Mouse (Mus musculus) heart, postnatal 25 days (tissue): ENCODE results near the gene Ctnnd1. TPM values are rescaled to one million over a fixed set of nuclear protein-coding genes. Genes with fewer than 3 reads are reported as not detected.
"Not testable (repeated sequence)": the region's sequence is repeated elsewhere in the genome, so short reads cannot be mapped to it uniquely, and the experiment has no call there.

ENCODE experiments used
- DNase-seq: peaks from one replicate; pipeline ENCODE4 v3.0.0; 2022; ENCODE audit warnings: low spot score
- intact Hi-C: fragments of 180-260 bp; cut with DNase I; formaldehyde crosslinking; loops from one replicate; pipeline ENCODE4 v1.15.1; 2025
- total RNA-seq, 2 experiments: library from RNA; stranded (reverse); gene quantifications; 2 replicates each; pipeline ENCODE4 v1.2.3; 2021

Ctnnd1 gene
- total RNA-seq: 10 to 100 TPM; 66.6 to 70.4 TPM

DNA sequence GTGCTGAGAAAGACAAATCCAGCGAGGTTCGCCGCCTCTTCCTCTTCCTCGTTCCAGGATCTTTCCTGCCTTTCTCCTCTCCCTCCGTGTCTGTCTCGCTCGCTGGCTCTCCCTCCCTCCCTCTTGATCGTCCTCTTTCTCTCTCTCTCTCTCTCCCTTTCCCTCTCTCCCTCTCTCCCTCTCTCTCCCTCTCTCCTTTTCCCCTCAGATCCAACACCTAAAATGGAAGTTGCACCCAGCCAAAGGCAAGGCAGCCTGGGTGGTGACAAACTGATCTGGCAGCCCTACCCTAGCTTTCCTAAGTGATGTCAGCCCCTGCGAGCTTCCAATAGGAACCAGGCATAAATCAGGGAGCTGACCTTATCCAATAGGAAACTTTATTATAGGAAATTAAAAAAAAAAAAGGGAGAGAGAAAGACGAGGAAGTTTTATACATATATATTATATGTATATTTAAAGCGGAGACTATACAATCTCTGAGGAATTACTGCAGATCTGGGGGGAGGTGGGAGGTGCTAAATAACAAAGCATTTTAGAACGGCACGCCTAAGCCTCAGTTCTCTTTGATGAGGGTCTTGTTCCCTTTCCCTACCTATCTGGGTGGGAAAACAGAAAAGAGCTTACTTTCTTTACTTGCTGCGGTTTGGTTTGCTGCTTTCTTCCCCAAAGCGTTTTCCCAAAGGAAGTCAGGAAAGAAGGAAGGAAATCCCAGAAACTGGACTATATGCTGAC, at the start of gene Ctnnd1:
Gene Ctnnd1 (minus strand): TSS at position 302 of the 732 bp plus-strand sequence.
- intact Hi-C loops: no loop called here
- peak; percentile 83 for DNase-seq

DNA sequence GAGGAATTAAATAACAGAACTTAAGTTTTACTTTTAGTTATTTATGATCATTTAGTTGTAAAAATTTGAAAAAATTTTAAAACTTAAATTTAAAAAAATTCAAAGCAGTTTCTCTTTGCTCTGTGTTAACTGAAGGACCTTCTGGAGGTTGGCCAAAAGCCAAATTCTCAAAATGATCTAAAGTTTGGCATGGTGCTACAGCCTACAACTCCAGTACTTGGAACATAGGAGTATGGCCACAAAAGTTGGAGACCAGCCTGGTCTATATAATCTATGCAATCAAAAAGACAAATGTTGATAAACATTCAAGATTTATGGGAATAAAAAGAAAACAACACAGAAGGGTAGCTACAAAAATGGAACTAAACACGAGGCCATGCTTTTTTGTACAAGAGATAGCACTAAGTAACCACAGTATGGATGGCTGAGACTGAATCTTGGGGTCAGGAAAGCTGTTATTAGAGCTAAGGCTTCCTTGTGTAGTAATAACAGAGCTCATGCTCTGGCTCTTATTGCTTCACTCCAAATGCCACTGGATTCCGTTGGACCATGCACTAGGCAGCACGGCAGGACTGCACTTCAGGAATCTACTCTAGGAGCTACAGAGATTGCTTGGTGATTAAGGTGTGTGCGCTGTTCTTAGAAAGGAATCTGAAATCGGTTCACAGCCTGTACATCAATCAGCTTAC, 44.6 kb upstream of the Ctnnd1 start:
- DNase-seq: no peak
- intact Hi-C loops: no loop called here

- DNase-seq: no peak
- intact Hi-C loops: no loop called here
Observed at GRCm38 (mm10) chr2:84690050-84690449, 39.5 kb upstream of the Ctnnd1 start.

GRCm38 (mm10) chr2:84688080-84688844, 37.7 kb upstream of the Ctnnd1 start:
- intact Hi-C loops: no loop called here
- DNase-seq: no peak

GRCm38 (mm10) chr2:84682605-84683183, 32.1 kb upstream of the Ctnnd1 start:
- DNase-seq: no peak
- intact Hi-C loops: no loop called here

DNA sequence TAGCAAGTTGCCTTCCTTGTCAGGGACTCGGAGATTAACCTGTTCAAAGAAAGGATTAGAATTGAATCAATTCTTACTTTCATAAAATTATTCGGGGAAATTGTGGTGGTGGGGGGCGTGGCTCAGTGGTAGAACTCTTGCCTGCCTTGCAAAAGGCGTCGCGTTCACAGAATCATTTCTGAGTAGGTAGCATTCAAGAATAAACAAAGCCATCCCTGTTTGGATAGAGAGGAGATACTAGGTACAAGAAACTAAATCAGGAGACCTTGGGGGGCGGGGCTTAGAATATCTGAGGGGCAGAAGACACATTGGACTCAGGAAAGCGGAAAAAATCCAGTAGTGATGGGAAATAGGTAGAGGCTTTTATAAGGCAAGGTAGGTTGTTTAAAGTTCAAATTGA, 28.5 kb upstream of the Ctnnd1 start, which contains the start of gene Tmx2:
Gene Tmx2 (minus strand): TSS at position 125 of the 400 bp plus-strand sequence.
- DNase-seq: no peak
- intact Hi-C loops: loop anchor here (5.0 kb wide), 1 partner anchor 33 kb away; no protein-coding TSS in a partner anchor

- DNase-seq: peak; percentile 91
- intact Hi-C loops: loop anchor here (5.0 kb wide), 1 partner anchor 34 kb away; no protein-coding TSS in a partner anchor
Observed at GRCm38 (mm10) chr2:84677968-84678880, 27.7 kb upstream of the Ctnnd1 start, which contains the start of the genes Gm28635 and Med19. TSS of gene Gm28635 (minus strand) at chr2:84678041. TSS of gene Med19 (plus strand) at chr2:84678402.

GRCm38 (mm10) chr2:84677270-84677967, 26.9 kb upstream of the Ctnnd1 start:
- intact Hi-C loops: loop anchor here (5.0 kb wide), 1 partner anchor 35 kb away; no protein-coding TSS in a partner anchor
- DNase-seq: no peak

GRCm38 (mm10) chr2:84671535-84671934, 21.0 kb upstream of the Ctnnd1 start:
- intact Hi-C loops, DNase-seq: not testable (repeated sequence)

GRCm38 (mm10) chr2:84670569-84670933, 20.0 kb upstream of the Ctnnd1 start, which contains the start of gene Selenoh:
TSS of gene Selenoh (minus strand) at chr2:84670770.
- DNase-seq: peak; percentile 72
- intact Hi-C loops: no loop called here

- DNase-seq: no peak
- intact Hi-C loops: no loop called here
Observed at GRCm38 (mm10) chr2:84669828-84670568, 19.4 kb upstream of the Ctnnd1 start.

DNA sequence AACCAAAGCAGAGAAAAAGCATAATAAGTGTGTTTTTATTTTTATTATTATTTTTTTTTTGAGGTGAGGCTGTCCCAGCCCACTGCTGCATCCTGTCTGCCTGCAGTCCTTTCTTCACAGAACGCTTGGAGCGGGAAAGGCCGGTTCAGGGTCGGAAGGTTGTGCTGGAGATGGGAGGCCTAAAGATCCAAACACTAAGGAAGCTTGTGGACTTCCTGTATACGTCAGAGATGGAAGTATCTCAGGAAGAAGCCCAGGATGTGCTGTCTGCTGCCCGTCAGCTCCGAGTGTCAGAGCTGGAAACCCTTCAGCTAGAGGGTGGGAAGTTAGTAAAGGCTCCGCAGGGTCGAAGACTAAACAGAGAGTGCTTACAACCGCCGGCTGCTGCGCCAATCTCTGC, 15.5 kb upstream of the Ctnnd1 start:
- no peak for DNase-seq
- intact Hi-C loops: no loop called here

DNA sequence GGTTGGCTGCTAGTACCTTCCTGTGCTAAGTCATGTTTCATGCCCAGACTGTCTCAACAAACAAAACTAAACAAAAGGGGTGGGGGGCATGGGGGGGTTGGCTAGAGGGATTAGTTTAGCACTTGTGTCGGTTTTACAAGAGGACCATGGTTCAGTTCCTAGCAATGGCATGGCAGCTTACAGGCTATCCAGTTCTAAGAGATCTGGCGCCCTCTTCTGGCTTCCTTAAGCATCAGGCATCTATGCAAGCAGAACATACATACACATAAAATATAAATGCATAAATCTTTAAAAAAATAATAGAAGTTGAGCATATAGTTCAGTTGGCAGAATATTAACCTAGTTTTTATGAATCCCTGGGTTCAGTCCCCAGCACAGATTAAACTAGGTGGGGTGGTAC, 12.3 kb upstream of the Ctnnd1 start:
- intact Hi-C loops: loop anchor here (5.0 kb wide), 1 partner anchor 106 kb away; no protein-coding TSS in a partner anchor

DNA sequence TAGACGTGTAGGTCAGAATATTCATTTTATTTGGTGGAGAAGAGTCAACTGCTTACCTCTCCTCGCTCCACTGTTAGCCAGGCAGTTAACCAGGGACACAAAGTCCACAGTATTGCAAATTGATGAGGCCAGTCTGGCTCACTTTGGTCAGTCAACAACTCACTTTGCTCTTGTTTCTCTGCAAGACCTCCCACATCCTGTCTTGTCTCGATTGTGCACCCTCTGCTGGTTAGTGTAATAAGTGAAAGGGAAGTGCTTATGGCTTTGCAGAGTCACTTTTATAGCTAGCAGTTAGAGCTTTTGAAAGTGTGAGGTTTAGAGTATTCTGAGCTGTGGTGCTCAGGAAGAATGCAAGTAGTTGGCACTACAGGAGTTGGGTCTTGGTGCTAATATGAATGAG, 9.7 kb upstream of the Ctnnd1 start:
- DNase-seq: no peak
- intact Hi-C loops: loop anchor here (2.0 to 5.0 kb wide), 3 partner anchors 43 to 201 kb away; no protein-coding TSS in a partner anchor

More for the DNA sequence above, 12.3 kb upstream of the Ctnnd1 start:
- DNase-seq: no peak

- DNase-seq: no peak
- intact Hi-C loops: no loop called here
Observed at GRCm38 (mm10) chr2:84658806-84659205, 8.2 kb upstream of the Ctnnd1 start, which contains the start of gene Btbd18. TSS of gene Btbd18 (plus strand) at chr2:84659079.

DNA sequence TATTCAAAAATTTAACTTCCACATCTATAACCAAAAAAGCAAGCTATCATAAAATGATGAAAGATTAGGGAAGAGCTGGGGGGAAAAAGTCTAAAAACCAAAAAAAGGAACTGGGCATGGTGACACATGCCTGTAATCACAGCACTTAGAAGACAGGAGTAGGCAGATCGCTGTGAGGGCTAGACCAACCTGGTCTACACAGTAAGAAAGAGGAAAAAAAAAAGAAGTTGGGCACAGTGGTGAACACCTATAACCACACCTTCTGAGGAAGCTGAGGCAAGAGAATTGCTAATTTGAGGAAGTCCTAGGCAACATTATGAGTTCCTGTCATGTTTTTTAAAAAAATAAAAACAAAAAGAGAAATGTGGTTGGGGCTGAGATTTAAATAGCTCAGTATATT, 5.3 kb upstream of the Ctnnd1 start:
- intact Hi-C loops: no loop called here
- no peak for DNase-seq

DNA sequence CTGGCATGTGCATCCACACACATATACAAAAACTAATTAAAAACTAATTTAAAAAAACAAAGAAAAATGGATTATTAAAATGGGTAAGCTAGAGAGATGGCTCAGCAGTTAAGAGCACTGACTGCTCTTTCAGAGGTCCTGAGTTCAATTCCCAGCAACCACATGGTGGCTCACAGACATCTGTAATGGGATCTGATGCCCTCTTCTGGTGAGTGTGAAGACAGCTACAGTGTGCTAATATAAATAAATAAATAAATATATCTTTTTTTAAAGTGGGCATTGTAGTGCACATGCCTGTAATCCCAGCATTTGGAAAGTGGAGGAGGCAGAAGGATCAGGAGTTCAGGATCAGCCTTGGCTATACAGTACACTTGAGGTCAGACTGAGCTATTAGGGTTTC, 2.8 kb upstream of the Ctnnd1 start:
- intact Hi-C loops: loop anchor here (2.0 kb wide), 2 partner anchors 19 to 35 kb away; no protein-coding TSS in a partner anchor
- no peak for DNase-seq
